Mouse (Mus musculus) retina, postnatal 7 days (tissue): ENCODE measurements at regions not wholly inside any gene's neighbourhood (a gene's known extent, or its start where the extent isn't known, plus 50 kb on each side); places are given as distances from the start of the nearest gene placed in this dataset.

Experiments used
- DNase-seq: peaks from one replicate; pipeline ENCODE4 v3.0.0-alpha.2; 2012; ENCODE audit warnings: low read depth, low spot score

DNA sequence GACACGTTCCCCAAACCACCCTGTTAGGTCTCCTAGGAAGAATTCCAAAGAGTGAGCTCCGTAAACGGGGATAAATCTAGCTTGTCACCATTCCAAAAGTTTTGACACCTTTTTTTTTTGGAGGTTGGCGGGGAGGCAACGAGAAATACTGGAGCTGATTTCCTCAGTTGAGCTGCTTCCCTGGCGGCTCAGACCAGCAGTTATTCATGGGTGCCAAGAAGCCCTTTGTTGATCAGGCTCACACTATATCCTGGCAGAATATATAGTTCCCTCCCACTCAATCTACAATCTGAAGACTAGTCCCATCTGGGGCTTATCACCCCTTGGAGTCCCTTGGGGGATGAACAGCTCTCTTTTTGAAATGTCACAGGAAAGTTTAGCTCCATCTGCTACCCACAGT lies 77.5 kb upstream of the Tiam2 start:
- no peak for DNase-seq

- DNase-seq = no peak
These were observed 77.1 kb upstream of the Tiam2 start for GRCm38 (mm10) chr17:3249320-3249719.

- DNase-seq = no peak
These were observed 75.2 kb upstream of the Tiam2 start for GRCm38 (mm10) chr17:3251176-3251575.

DNA sequence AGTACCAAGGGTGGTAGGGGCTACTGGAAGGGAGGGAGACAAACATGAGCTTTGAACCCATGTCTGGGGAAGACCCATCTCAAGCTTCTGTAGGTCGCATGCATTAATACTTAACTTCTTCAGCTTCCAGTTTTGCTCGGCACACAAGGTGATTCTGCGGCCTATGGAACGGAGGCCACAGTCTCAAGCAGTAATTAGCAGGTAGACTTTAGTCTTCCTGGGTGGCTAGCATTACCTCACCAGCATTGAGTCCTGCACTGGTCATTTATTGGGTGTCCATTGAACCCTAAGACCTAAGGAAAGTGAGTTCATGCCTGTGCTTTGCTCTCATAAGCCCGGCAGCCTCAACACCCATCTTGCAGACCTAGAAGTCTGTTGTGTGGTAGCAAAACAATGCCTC lies 74.4 kb upstream of the Tiam2 start:
- DNase-seq = no peak

DNA sequence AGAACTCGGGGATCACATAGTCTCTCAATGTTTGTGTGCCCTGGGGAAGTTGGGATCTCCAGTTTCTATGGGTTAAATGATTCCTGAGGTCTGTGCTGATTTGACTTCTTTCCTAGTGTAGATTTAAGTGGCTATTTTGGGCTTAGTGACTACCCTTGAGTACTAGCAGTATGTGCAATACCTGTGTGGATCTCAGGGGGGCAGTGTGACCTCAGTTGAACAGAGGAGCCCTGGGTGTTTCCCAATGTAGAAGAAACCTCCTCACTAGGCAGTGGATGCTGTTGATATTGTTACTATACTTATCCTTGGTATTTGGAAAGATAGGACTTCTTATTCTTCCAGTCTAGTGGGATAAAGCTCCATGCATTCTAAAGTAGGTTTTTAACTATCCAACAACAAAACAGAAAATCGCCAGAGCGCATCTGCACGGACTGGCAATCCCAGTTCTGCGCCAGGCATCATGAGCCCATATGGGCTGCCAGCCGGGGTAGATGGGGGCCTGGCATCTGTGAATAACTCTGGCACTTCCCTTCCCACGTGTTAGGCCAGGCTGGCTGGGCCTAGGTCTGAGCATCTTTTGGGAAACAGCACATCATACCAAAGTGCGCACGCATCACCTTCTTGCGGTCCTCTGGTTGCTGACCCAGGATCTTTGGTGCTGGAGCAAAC lies 72.7 kb upstream of the Tiam2 start:
- no peak for DNase-seq

DNA sequence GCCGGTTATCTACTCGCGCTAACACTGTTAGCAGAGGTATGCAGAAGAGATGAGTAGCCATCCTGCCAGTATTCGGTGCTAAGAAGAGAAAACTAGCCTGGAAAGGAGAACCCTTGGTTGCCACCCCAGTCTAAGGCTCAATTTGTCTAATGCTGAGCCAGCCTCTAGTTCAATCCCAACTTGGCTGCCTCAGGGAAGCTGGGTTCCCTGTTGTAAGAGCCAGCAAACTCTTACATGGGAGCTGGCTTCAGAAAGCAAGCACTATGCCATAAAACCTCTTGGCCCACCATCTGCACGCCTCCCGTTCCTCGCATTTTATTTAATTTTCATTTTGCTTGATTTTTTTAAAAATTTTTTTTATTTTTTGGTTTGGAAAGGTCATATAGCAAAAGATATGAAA lies 69.6 kb upstream of the Tiam2 start:
- no peak for DNase-seq

- DNase-seq = no peak
These were observed 67.4 kb upstream of the Tiam2 start for GRCm38 (mm10) chr17:3258811-3259510.

DNA sequence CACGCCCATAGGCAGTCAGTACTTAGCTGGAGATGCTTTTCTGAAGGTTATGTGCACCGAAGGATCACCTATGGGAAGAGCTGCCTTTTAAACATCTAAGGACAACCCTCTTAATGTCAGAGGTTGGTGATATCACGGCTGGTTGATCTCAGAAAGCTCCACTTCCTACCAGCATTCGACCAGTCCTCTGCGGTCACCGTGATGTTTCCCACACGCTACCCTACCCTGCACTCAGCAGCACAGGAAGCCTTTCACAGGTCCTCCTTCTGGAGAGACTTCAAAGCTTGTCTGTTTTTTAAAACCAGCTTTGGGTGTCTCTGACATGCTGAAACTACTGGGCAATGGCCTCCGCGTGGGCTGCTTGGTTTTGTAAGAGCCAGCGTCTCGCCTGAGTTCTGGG lies 65.6 kb upstream of the Tiam2 start:
- no peak for DNase-seq

- DNase-seq = peak; percentile 73
These were observed 53.0 kb upstream of the Tiam2 start for GRCm38 (mm10) chr17:3273108-3274091.

DNA sequence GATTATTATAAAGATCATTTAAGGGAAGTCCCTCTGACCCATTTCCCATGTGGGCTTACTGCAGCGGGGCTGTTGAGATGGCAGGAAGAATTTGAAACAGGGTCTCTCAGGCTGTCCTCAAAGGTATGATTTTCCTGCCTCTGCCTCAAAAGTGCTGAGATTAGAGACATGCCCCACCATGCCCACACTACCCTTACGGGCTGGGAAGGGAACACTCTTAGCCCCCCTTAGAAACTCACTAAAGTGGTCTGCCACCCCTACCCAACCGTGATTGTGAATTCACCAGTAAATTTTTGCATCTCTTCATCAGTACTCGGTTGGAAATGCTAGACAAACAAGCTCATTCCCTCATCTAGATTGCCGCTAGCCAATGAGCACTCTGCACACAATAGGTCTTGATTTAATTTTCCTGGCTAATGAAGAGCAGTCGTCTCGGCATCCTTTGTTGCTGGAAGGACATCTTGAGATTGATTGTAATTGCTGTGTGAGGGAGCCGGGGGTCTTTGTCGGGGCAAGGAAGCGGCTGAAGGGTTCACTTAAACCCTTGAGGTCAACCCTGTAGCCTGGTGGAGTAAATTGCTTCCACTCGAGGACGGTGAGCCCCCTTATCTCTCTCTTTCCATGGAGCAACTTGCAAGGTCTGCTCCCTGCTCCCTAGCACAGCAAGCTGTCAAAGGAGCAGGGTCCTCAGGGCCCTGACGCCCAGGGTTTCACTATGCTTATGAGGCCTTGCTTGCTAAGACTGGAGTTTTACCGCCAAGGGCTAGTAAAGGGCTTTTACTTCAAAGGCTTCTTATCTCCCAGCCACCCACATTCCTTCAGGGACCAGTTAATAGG lies 51.7 kb upstream of the Tiam2 start:
- DNase-seq = no peak
